Mouse (Mus musculus): ENCODE results near the gene Rnf19b. TPM values are rescaled to one million over a fixed set of nuclear protein-coding genes. Genes with fewer than 3 reads are reported as not detected.

Rnf19b gene
- 7.1 TPM in 2 replicates for polyA plus RNA-seq (2016; fragmentation: Nextera tagmentation; extraction: Ambion mirVana)

DNA sequence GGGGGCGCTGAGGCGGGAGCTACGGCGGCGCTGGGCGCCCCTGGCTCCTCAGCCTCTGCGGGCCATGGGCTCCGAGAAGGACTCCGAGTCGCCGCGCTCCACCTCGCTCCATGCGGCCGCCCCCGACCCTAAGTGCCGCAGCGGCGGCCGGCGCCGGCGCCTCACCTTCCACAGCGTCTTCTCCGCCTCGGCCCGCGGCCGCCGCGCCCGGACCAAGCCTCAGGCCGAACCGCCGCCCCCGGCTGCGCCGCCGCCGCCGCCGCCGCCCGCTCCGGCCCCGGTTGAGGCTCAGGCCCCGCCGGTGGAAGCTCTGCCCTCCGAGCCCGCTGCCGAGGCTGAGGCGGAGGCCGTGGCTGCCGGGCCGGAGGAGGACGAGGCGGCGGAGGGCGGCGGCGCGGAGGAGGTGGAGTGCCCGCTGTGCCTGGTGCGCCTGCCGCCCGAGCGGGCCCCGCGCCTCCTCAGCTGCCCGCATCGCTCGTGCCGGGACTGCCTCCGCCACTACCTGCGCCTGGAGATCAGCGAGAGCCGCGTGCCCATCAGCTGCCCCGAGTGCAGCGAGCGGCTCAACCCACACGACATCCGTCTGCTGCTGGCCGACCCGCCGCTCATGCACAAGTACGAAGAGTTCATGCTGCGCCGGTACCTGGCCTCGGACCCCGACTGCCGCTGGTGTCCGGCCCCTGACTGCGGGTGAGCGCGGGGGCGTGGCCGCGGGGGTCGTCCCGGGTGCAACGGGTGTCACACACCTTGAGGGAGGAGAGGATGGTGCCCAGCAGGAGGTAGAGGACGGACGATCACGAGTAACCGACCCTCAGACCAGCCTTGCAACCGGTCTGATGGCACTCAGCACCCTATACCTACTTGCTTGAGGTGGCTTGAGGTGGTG, at the start of gene Rnf19b:
Gene Rnf19b, plus strand, starts transcription at position 65 of the 886 bp plus-strand sequence.
- Histone ChIP-seq H3K27ac (peak within 1 kb of the TSS; percentile 94), H3K36me3 (no peaks in the 10 kb centered on the region), H3K9ac (peak within 1 kb of the TSS; percentile 93), H3K4me3 (peak within 1 kb of the TSS; percentile 93), H3K9me3 (replicated peaks) (no peaks in the 10 kb centered on the region), H3K4me1 (peaks cover 51% of the 10 kb centered on the region), H3K4me2 (peak within 1 kb of the TSS; percentile 100), H3K27me3 (replicated peaks) (no peaks in the 10 kb centered on the region)
- under 1% methylated on average over 72 of the region's 107 CpGs for WGBS (ENCODE audit: insufficient replicate concordance)
- peak; percentile 73 for ATAC-seq

DNA sequence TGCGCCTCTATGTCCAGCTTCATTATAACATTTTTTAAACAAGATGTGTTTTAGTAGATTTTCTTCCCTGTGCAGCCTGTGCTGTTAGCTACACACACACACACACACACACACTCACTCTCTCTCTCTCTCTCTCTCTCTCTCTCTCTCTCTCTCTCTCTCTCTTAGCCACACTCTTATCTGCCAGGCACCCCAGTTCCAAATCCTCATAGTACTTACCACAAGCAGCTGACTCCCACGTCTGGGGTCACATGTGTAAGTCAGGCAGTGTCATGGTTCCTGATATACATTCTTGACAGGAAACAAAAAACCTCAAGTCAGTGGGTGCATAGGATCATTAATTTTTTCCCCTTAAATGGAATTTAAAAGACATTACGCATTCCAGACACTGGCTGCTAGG, 49.4 kb upstream of the Rnf19b start:
- H3K27ac ChIP-seq: no peak overlapping the region
- H3K4me2 ChIP-seq: no peak overlapping the region
- WGBS (ENCODE audit: insufficient replicate concordance): 62% methylated on average over 3 of the region's 3 CpGs
- no peaks in the 10 kb centered on the region for H3K9me3 ChIP-seq (replicated peaks)
- no peaks in the 10 kb centered on the region for H3K27me3 ChIP-seq (replicated peaks)
- no peak overlapping the region for H3K9ac ChIP-seq
- H3K36me3 ChIP-seq: peaks cover 74% of the 10 kb centered on the region
- H3K4me3 ChIP-seq: no peak overlapping the region
- no peak for ATAC-seq
- peaks cover 9% of the 10 kb centered on the region; the same call in 1 of the 2 replicates for H3K4me1 ChIP-seq

DNA sequence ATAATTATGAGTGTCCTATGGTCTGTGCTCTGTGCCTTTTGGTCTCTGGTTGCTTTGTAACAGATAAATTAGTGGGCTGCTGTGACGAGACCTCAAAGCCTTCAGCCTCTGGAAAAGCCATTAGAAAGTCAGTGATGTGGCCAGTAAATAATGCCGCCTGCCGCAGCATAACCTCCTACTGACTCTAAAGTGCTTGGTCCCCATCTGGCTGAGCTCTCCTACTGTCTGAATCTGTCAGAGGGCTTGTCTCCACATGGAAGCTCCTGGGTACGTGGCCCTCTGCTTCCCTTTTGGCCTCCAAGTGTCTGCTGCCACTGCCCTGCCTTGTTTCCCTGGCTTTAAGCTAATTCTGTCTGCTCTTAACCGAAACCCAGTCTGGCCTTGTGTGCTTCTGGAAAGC, 48.5 kb upstream of the Rnf19b start:
- ATAC-seq: no peak
- Histone ChIP-seq H3K9me3 (replicated peaks) (no peaks in the 10 kb centered on the region), H3K4me2 (no peak overlapping the region), H3K27me3 (replicated peaks) (no peaks in the 10 kb centered on the region), H3K4me3 (no peak overlapping the region), H3K36me3 (peaks cover 68% of the 10 kb centered on the region), H3K9ac (no peak overlapping the region), H3K27ac (no peak overlapping the region), H3K4me1 (peaks cover 9% of the 10 kb centered on the region; the same call in 1 of the 2 replicates)
- 79% methylated on average over 5 of the region's 5 CpGs for WGBS (ENCODE audit: insufficient replicate concordance)

DNA sequence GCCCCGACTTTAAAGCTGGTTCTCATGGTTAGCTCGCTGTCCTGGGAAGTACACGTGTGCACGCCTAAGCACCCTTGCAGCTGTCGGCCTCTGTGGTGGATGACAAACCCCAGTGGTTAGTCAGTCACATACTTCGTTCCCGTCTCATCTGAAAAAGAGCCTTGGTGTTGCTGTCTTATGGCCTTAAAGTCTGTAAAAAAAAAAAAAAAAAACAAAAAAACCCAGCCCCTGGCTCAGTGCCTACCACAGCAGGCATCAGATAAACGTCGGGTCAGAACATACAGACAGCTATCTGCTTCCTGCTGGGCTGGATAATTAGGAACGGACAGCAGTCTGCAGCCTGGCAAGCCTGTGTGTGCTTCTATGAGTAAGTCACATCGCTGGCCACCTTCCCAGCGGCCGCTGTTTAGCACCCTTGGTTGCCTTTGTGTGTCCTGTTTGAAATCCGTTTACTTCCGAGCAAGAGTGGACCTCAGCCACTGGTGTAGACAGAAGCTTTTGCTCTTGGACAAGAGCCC, 46.4 kb upstream of the Rnf19b start:
- peaks cover 10% of the 10 kb centered on the region for H3K27me3 ChIP-seq (replicated peaks)
- peaks cover 47% of the 10 kb centered on the region for H3K36me3 ChIP-seq
- no peak overlapping the region for H3K9ac ChIP-seq
- no peaks in the 10 kb centered on the region for H3K9me3 ChIP-seq (replicated peaks)
- no peak overlapping the region for H3K4me2 ChIP-seq
- H3K27ac ChIP-seq: no peak overlapping the region
- WGBS (ENCODE audit: insufficient replicate concordance): 55% methylated on average over 15 of the region's 15 CpGs
- peaks cover 9% of the 10 kb centered on the region; the same call in 1 of the 2 replicates for H3K4me1 ChIP-seq
- ATAC-seq: no peak
- no peak overlapping the region for H3K4me3 ChIP-seq

DNA sequence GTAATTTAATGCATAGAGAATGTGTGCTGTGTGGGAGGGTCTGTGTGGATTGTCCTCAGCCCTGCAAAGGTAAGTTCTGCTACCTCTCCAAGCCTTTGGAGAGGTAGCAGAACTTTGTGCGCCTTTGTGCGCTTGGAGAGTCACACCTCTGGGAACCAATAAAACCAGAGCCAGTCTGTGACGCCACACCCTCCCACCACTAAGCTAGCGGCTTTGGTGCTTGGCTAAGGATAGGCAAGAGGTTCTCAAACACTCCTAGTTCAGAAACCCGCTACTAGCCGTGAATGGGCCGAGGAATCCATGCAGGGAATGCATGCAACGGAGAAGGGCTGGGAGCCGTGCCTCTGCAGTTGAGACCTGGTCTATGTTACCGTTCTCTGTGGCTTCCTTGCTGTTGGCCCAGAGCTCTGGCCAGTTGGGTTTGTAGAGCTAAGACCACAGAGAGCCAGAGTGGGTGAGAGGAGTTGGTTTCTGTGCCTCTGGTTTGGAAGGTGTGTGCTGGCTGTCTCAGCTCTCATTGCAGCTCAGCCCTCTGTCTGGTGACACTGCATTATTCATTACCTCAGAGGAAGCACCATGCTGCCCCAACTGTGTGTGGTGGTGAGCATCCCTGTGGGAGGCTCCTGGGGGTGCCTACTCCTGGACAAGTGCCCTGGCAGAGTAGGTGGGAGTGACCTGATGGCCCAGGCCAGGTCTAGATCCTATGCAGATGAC, 44.8 kb upstream of the Rnf19b start:
- Histone ChIP-seq H3K27ac (no peak overlapping the region), H3K9ac (no peak overlapping the region), H3K4me1 (0 out of 2 replicates have a peak, but pooled peaks cover 6% of the 10 kb centered on the region), H3K4me3 (no peak overlapping the region), H3K4me2 (no peak overlapping the region), H3K27me3 (replicated peaks) (peaks cover 20% of the 10 kb centered on the region), H3K9me3 (replicated peaks) (no peaks in the 10 kb centered on the region), H3K36me3 (peaks cover 30% of the 10 kb centered on the region)
- ATAC-seq: no peak
- WGBS (ENCODE audit: insufficient replicate concordance): 40% methylated on average over 10 of the region's 10 CpGs

DNA sequence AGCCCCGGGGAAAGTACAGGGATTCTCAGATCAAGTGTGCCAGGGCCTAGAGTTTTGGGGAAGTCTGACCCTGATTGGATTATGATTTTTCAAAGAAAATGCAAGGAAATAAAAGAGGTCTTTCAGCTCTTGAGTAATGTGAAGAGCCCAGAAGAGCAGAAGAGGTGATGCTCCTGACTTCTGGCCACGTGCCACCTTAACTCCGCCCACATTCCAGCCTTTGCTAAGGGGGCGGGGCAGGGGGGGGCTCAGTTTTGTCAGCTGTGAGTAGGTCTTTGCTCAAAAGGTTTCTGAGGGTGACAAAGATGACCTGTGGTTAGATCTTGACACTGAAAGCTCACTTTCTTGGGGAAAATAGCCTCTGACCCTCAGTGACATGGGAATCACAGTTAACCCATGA, 41.7 kb upstream of the Rnf19b start:
- Histone ChIP-seq H3K4me2 (no peak overlapping the region), H3K27ac (no peak overlapping the region), H3K36me3 (no peaks in the 10 kb centered on the region; the same call in 1 of the 2 replicates), H3K9ac (no peak overlapping the region), H3K9me3 (replicated peaks) (no peaks in the 10 kb centered on the region), H3K4me3 (no peak overlapping the region), H3K27me3 (replicated peaks) (peaks cover 43% of the 10 kb centered on the region), H3K4me1 (no peaks in the 10 kb centered on the region)
- 18% methylated on average over 4 of the region's 4 CpGs for WGBS (ENCODE audit: insufficient replicate concordance)
- ATAC-seq: no peak

DNA sequence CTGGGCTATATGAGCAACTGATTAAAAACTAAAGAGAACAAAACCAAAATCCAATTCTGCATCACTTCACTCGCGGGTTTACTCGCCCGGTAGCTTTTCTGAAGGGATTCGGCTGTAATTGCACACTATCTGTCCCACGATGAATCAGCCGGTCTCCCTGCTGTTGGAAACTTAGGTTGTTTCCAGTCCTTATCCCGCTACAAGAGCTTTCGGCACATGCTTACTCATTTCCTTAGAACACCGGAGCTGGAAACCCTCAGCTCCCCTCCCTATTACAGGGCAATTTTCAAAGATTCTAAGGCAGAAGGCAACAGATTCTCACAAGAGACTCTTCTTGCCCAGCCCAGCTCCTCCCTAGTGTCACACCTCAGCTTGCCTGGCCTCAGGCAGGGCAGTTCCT, 40.9 kb upstream of the Rnf19b start:
- Histone ChIP-seq H3K27me3 (replicated peaks) (peaks cover 44% of the 10 kb centered on the region), H3K4me2 (no peak overlapping the region), H3K9me3 (replicated peaks) (no peaks in the 10 kb centered on the region), H3K4me3 (no peak overlapping the region), H3K36me3 (no peaks in the 10 kb centered on the region), H3K4me1 (no peaks in the 10 kb centered on the region), H3K9ac (no peak overlapping the region), H3K27ac (no peak overlapping the region)
- no peak for ATAC-seq
- WGBS (ENCODE audit: insufficient replicate concordance): 52% methylated on average over 10 of the region's 10 CpGs

DNA sequence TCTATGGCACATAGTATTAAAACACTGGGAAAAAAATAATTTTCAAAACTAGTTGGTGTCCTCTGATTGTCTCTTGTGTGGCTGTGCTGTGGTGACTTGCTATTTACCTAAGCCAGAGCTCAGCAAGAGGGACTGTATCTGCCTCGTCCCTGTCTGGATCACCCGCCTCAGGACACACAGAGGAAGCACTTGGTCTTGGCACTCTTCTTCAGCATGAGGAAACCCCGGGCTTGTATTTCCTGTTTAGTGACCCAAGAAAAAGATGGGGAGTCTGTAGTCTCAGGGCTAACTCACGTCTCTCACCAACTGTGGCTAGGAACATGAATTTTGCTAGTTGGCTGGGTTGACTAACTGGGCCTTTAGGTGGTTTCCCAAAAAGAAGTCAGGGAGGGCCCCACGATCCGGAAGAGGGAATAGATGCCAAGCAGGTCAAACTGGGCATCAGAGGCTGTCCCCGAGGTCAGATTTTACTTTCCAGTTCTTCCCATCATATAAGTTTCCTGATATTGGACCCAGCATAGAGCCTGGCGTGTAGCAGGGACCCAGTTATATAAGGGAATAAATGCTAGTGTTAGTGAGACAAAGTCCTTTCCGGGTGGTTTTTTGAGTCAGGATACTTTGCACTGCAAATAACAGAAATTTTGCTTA, 39.2 kb upstream of the Rnf19b start:
- Histone ChIP-seq H3K36me3 (no peaks in the 10 kb centered on the region), H3K9ac (no peak overlapping the region), H3K27me3 (replicated peaks) (peaks cover 44% of the 10 kb centered on the region), H3K9me3 (replicated peaks) (no peaks in the 10 kb centered on the region), H3K4me2 (no peak overlapping the region), H3K4me1 (0 out of 2 replicates have a peak, but pooled peaks cover 3% of the 10 kb centered on the region), H3K4me3 (no peak overlapping the region), H3K27ac (no peak overlapping the region)
- no peak for ATAC-seq
- WGBS (ENCODE audit: insufficient replicate concordance): 53% methylated on average over 9 of the region's 9 CpGs

DNA sequence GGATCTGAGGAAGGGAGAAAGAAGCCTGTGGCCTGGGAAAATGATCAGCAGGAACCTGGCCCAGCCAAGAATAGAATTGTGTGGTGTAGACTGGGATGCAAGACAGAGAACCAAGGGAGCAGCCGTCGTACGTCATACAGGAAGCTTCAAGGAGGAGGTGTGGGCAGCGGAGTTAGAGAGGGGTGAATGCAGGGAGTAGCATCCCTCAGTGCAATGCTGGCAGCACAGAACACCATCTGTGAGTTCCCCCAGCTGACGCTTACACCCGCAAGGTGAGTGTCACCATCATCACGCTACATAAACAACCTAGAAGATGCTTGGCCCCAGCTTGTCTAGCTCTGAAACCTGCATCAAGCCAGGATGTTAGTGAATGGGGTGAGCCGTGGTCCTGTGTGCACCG, 38.3 kb upstream of the Rnf19b start:
- WGBS (ENCODE audit: insufficient replicate concordance): 66% methylated on average over 9 of the region's 9 CpGs
- no peaks in the 10 kb centered on the region for H3K9me3 ChIP-seq (replicated peaks)
- H3K36me3 ChIP-seq: no peaks in the 10 kb centered on the region
- no peak overlapping the region for H3K27ac ChIP-seq
- H3K4me2 ChIP-seq: no peak overlapping the region
- H3K27me3 ChIP-seq (replicated peaks): peaks cover 44% of the 10 kb centered on the region
- ATAC-seq: no peak
- H3K4me3 ChIP-seq: no peak overlapping the region
- peaks cover 7% of the 10 kb centered on the region; the same call in 1 of the 2 replicates for H3K4me1 ChIP-seq
- no peak overlapping the region for H3K9ac ChIP-seq

DNA sequence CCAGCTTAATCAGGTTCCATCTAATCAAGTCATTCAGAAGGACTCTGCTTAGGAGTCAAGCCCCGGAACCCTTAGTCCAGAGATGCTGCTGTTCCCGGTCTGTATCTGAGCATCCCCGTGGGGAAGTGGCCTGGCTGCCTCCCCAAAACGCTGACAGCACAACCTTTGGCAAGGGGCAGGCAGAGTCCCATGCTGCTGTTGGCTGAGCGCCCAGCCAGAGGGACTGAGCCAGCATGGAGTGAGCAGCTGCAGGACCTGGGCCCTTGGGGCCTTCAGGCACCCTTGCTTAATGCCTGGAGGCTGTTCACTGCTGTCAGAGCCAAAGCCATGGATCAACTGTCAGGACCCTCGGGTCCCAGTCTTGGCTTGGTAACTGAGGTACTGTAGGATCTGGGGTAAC, 37.6 kb upstream of the Rnf19b start:
- H3K27ac ChIP-seq: no peak overlapping the region
- WGBS (ENCODE audit: insufficient replicate concordance): 62% methylated on average over 6 of the region's 6 CpGs
- H3K4me1 ChIP-seq: peaks cover 13% of the 10 kb centered on the region; the same call in 1 of the 2 replicates
- H3K4me3 ChIP-seq: no peak overlapping the region
- H3K9me3 ChIP-seq (replicated peaks): no peaks in the 10 kb centered on the region
- no peak overlapping the region for H3K4me2 ChIP-seq
- H3K9ac ChIP-seq: no peak overlapping the region
- H3K36me3 ChIP-seq: no peaks in the 10 kb centered on the region
- no peak for ATAC-seq
- peaks cover 44% of the 10 kb centered on the region for H3K27me3 ChIP-seq (replicated peaks)

DNA sequence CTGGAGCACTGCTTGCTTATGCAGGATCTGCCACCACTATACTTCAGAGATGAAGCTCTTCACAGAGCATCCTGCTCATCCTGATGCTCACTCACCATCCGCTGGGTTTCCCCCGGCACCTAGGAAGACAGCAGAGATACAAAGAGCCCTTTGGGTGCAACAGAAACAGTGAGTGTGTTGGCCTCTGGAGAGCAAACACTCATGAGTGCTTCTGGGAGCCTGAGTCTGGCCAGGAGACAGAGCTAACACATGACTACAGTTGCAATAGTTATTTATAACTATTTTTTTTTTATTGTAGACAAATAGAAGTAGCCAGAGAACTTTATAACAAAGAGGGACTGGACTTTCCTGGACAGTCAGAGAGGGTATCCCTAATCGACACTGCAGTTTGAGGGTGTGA, 36.6 kb upstream of the Rnf19b start:
- no peaks in the 10 kb centered on the region for H3K9me3 ChIP-seq (replicated peaks)
- no peaks in the 10 kb centered on the region for H3K36me3 ChIP-seq
- no peak overlapping the region for H3K9ac ChIP-seq
- 74% methylated on average over 3 of the region's 3 CpGs for WGBS (ENCODE audit: insufficient replicate concordance)
- no peak overlapping the region for H3K4me3 ChIP-seq
- H3K27ac ChIP-seq: no peak overlapping the region
- H3K4me2 ChIP-seq: no peak overlapping the region
- H3K27me3 ChIP-seq (replicated peaks): peaks cover 36% of the 10 kb centered on the region
- H3K4me1 ChIP-seq: peaks cover 13% of the 10 kb centered on the region; the same call in 1 of the 2 replicates
- ATAC-seq: no peak
